Mouse (Mus musculus) liver, postnatal 0 days (tissue): ENCODE results near the gene Ppbp.

ENCODE experiments used
- CTCF ChIP-seq: sonication (generic); IDR thresholded peaks from 2 replicates; pipeline ENCODE4 v1.5.1; 2016; ENCODE audit warnings: antibody characterized with exemption, low read depth
- EP300 ChIP-seq: IDR thresholded peaks from 2 replicates; pipeline ENCODE4 v1.6.1; 2016; ENCODE audit warnings: antibody characterized with exemption, low read depth, mild to moderate bottlenecking

- TF ChIP-seq CTCF (no peak), EP300 (no peak)
Measured at GRCm38 (mm10) chr5:90804574-90804973, 36.3 kb downstream of the Ppbp start.
